Mouse (Mus musculus) inflammation-experienced regulatory T-cells, adult 6 months (primary cell): Measurements from ENCODE around the gene Rnf13. TPM values are rescaled to one million over a fixed set of nuclear protein-coding genes. Genes with fewer than 3 reads are reported as not detected.
"Not testable (repeated sequence)": the region's sequence is repeated elsewhere in the genome, so short reads cannot be mapped to it uniquely, and the experiment has no call there.

Experiments
- ATAC-seq: one replicate; pipeline ENCODE4 v1.8.0; 2017
- polyA plus RNA-seq, 3 experiments: library from polyadenylated mRNA; unstranded; fragments of 100-300 nt; shearing (Covaris generic); gene quantifications; one replicate each; pipeline ENCODE4 v1.2.1; 2017

Gene Rnf13
- polyA plus RNA-seq: 10 to 100 TPM; 53.0 to 85.5 (median 65.8) TPM

DNA sequence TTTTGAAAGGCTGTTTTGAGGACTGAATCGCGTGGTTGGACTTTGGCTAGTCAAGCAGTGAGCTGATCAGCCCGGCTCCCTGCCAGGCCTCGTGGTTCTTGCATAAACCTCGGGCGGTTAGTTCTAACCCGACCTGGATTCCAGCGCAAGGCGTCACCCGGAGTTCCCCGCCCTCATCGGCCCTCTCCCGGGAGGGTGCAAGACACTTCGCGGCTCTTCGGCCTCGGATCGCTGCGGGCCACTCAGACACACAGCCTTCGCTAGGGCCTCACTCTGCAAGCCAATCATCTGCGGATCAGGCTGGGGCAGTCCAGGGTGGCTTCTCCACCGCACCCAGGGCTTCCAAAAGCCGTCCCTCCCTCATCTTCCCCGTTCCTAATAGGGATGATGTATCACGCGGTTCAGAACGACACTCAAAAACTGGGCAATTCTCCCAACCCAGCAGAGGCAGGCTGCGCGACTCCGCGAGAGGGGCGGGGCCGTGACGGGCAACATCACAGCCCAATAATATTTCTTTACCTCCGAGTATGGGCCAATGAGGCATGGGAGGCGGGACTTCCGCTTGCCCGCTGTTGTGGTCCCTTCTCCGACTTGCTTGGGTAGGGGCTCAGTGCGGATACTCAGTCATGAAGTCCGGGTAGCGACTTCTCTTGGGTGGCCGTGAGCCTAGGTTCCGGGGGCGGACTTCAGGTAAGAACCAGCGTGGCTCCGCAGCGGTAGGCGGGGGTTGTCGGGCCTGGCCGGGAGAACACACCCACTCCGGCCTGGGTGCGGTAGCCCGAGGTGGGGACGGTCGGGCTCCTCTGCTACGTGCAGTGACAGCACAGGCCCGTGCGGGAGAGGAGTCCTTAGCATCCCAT lies at the start of gene Rnf13:
TSS of gene Rnf13 (plus strand) at position 552 of the 860 bp plus-strand sequence.
- ATAC-seq: peak; percentile 98

- no peak for ATAC-seq
Observed at GRCm38 (mm10) chr3:57691772-57692171, 44.1 kb upstream of the Rnf13 start.

DNA sequence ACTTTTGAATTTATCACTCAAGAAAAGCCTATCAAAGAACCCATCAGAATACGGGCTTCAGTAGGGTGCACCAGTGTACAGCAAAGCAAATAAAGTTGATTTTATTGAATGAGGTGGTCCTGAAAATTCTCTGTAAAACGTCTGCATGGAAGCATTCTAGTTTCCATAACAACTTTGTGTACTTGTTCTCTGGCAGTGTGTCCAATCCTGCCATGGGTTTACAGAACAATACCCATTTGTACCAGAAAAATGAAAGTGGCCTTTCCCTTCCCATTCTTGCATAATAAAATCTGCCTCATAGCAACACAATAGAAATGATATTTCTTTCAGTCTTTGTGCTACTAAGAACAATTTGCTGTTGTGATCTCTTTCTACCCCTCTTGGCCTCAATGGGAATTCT lies 43.1 kb upstream of the Rnf13 start, which contains the start of gene Ankub1:
TSS of gene Ankub1 (minus strand) at position 81 of the 400 bp plus-strand sequence.
- no peak for ATAC-seq

GRCm38 (mm10) chr3:57696249-57696648 lies 39.6 kb upstream of the Rnf13 start:
- ATAC-seq: no peak

DNA sequence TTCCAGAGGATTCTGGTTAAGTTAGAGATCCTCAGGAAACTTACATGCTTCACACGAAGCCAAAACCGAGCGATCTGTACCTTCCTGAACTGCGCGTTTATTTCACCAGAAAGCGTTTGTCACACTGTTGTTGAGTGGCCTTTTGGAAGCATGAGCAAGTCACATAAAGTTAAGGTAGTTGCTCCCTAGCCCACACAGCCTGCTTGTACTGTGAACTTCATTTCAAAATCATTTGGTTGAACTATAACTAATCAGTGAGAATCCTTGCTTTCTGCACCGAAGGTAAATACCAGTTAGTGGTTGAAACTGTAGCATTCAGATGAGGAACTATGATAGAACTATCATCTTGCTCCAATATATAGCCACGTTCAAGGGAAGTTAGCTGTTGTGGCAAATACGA lies 39.1 kb upstream of the Rnf13 start:
- no peak for ATAC-seq

DNA sequence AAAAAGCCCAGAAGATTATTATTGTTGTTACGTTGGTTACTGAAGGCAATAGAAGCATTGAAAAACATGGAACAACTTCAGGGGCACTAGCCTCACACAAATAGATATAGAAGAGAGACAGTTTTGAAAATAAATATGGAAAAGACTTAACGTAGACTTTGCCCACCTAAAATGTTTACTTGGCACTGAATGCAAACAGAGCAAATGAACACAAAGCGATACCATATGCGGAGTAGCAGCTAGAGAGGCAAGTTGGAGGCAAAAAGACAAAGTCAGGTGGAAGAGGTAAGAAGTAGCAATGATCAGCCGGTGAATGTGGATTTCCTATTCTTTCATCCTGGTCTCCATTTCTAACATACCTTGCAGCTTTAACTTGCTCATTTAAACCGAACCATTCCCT lies 21.7 kb upstream of the Rnf13 start:
- no peak for ATAC-seq

GRCm38 (mm10) chr3:57732206-57732915 lies 3.5 kb upstream of the Rnf13 start:
- no peak for ATAC-seq

GRCm38 (mm10) chr3:57736419-57737095 lies 695 bp downstream of the Rnf13 start:
- no peak for ATAC-seq

- no peak for ATAC-seq
Observed at GRCm38 (mm10) chr3:57739830-57740229, 4.0 kb downstream of the Rnf13 start.

- ATAC-seq: no peak
Observed at GRCm38 (mm10) chr3:57748576-57749267, 12.9 kb downstream of the Rnf13 start.

DNA sequence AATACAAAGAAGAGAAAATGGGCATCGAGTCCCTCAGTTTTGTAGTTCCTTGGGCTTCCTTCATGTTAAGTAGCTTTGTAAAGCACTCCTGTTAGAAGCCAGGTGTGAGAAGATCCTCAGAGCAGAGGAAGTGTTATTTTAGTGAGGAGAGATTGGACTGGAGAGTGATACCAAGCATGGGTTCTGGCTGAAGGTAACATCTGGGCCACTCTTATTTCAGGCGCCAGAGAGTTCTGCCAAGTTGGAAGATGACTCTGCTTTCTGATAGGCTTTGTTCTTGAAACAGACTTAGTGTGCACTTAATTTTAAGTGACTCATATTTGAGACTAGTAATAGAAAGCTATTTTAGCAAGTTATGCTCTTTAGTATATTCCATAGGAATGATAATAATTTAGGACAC lies 41.1 kb downstream of the Rnf13 start:
- no peak for ATAC-seq

DNA sequence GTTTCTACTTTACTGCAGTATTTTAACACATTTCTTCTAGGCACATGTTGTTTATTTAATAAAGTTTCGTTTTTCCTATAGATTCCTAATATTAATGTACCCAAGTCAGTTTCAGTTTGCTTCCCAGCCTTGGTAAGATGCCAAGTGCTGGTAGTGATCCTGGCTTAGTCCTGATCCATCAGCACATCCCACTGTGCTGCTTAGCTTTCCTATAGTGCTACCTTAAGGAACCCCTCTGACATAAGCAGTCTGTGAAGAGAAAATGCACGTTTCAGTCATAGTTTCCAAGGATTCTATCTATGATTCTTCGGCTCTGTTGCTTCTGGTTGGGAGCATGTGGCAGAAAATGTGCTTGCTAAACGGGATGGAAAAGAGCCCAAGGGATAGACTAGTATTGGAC lies 52.6 kb downstream of the Rnf13 start:
- no peak for ATAC-seq

DNA sequence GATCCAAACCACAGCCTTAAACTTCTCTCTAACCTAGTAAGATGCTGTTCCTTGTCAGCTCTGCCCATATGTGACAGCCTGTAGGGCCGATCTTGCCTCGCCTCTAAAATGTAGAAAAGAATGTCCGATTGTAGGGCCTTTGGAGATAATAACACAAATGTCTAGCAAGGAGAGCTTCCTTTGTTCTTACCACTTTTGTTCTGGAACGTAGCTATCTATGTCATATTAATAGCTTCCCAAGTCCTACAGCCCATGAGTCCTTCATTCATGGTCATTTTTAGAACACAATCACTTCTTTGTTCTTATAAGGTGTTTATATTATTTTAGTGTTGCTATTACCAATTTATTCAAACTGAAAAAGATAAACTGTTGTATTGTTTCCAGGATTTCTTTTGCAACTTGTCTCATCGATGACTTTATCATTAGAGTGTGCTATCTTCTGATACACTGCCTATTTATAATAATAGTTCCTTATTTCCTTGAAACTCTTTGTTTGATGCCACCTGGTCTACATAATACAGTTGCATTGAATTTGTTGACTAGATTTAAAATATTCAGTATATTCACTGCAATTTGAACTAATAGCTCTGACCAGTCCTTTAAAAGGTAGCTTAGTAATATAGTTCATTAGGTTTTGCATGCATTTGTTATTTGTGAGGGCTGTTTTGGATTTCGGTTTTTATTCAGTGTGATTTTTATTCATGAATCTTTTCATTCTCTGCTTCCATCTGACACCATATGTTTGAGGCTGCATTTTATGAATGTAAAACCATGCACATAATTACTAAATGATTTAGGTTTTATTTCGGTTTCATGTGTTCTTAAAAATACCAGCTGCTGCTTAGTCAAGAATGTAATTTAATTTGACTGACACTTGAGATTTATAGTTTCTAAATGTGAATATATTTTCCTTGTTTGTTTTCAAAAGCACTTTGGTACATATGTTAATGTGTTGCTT lies 53.4 kb downstream of the Rnf13 start:
- no peak for ATAC-seq

- no peak for ATAC-seq
Observed at GRCm38 (mm10) chr3:57791104-57791503, 55.2 kb downstream of the Rnf13 start.

DNA sequence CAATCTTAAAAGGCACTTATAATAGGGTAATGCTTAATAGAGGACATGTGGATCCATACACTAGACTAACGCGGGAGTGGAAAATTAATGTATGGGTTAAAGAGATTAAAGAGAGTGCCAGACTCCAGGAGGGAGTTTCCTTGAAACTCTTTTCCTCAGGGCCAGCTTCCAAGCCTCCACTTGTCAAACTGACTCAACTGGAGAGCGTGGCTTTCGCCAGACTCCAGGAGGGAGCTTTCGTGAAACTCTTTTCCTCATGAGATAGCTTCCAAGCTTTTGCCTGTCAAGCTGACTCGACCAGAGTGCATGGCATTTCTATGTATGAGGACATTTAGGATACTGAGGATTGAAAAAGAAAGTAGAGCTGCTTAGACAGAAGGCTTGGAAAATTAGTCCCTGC lies 59.2 kb downstream of the Rnf13 start:
- ATAC-seq: not testable (repeated sequence)

- no peak for ATAC-seq
Observed at GRCm38 (mm10) chr3:57815447-57815846, 79.6 kb downstream of the Rnf13 start.

DNA sequence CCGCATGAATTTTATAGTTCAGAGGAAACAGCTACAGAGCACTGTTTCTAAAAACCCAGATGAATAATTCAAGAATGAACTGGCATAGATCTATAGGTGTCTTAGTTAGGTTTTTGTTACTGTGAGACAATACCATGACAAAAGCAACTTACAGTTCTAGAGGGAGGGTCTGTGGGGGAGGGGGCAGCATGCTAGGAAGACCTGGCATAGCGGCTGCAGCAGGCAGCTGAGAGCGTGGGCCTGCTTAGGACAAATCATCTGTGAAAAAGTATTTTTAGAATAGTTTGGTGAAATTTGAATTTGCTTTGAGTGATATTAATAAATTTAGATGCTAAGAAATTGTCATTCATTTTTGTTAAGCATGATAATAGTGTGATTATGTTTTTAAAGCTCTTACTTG lies 90.0 kb downstream of the Rnf13 start:
- no peak for ATAC-seq

DNA sequence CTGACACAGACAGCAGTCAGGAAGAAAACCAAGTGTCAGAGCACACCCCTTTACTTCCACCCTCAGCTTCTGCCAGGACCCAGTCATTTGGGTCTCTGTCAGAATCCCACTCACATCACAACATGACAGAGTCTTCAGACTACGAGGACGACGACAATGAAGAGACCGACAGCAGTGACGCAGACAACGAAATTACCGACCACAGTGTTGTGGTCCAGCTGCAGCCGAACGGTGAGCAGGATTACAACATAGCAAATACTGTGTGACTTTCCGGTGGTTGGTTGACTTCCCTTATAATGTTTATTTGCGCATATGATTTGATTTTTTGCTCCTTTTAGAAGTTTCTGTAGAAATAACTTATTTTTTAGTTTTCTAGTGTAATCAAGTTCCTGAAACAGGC lies 97.7 kb downstream of the Rnf13 start:
- ATAC-seq: no peak

- ATAC-seq: no peak
Observed at GRCm38 (mm10) chr3:57836911-57837310, 101.0 kb downstream of the Rnf13 start.

DNA sequence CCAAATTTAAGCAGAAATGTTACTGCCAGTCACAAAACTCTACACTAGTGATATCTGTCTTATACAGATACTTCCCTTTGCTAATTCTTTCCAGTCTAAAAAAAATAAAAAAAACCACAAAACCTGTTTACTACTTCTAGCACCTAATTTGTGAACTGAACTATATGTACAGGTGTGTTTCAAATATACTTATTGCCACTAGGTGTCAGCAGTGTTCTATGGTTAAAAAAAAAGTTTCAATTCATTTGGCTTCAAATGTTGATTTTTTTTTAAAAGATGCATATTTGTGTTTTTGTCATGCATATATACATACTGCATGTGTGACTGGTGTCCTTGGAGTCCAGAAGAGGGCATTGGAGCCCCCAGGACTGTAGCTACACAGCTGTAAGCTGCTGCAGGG lies 107.9 kb downstream of the Rnf13 start:
- peak; percentile 32 for ATAC-seq
